Mouse (Mus musculus) brain, embryonic 14.5 days (tissue): Measurements from ENCODE around the gene Ocln. TPM values are rescaled to one million over a fixed set of nuclear protein-coding genes. Genes with fewer than 3 reads are reported as not detected.

Source experiments
- DNase-seq: peaks from one replicate; pipeline ENCODE4 v3.0.0-alpha.2; 2011; ENCODE audit warnings: low read depth
- CTCF ChIP-seq: fragments of 200-500 bp; IDR thresholded peaks from 2 replicates; pipeline ENCODE4 v1.5.1; 2012; ENCODE audit warnings: inconsistent platforms, mild to moderate bottlenecking, moderate library complexity, borderline replicate concordance; ENCODE audit not compliant: insufficient read depth, insufficient read length; ENCODE audit errors: extremely low read depth
- POLR2A ChIP-seq: fragments of 200-500 bp; IDR thresholded peaks from 2 replicates; pipeline ENCODE4 v1.6.1; 2012; ENCODE audit warnings: mild to moderate bottlenecking, inconsistent platforms, borderline replicate concordance; ENCODE audit not compliant: poor library complexity, insufficient read depth, insufficient read length, severe bottlenecking; ENCODE audit errors: extremely low read depth
- polyA plus RNA-seq: library from polyadenylated mRNA; depleted of rRNA; stranded (reverse); fragments of >200 nt; gene quantifications from 2 replicates; pipeline ENCODE4 v1.2.3, GENCODE M21; 2012; rRNA removed

Ocln gene
- polyA plus RNA-seq, result 2.3 and 4.1 TPM in 2 replicates

- peak; percentile 36 for DNase-seq
Observed at GRCm38 (mm10) chr13:100552369-100553041, at the start of gene Ocln. Ocln (minus strand) TSS chr13:100552718.

GRCm38 (mm10) chr13:100601034-100601433 is 48.5 kb upstream of the Ocln start:
- no peak for TF ChIP-seq CTCF
- no peak for TF ChIP-seq POLR2A

More at GRCm38 (mm10) chr13:100552369-100553041, at the start of gene Ocln:
- TF ChIP-seq CTCF, result no peak
- TF ChIP-seq POLR2A, result no peak

DNA sequence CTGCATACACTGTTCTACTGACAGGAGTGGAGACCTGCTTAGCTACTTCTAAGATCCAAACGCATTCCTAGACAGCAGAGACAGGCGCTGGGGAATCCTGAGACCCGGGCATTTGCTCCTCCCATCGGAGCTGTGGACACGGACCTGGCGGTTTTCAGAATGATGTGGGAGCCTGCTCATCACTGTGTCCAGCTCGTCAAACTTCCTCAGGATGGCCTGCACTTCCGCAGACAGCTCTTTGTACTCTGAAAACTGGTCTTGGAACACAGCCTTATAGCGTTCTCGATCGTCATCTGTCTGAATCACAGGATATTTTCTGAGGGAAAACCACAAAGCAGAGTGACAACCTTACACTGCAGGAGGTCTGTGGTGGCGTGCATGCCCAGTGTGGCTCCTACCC is 47.8 kb upstream of the Ocln start:
- TF ChIP-seq POLR2A (no peak), CTCF (no peak)

More at GRCm38 (mm10) chr13:100601034-100601433, 48.5 kb upstream of the Ocln start:
- DNase-seq, result no peak

GRCm38 (mm10) chr13:100597284-100597683 is 44.8 kb upstream of the Ocln start:
- TF ChIP-seq CTCF (no peak), POLR2A (no peak)
- DNase-seq, result no peak

More for the DNA sequence above, 47.8 kb upstream of the Ocln start:
- no peak for DNase-seq

GRCm38 (mm10) chr13:100595552-100595885 is 43.0 kb upstream of the Ocln start:
- DNase-seq, result no peak
- TF ChIP-seq POLR2A (no peak), CTCF (no peak)

GRCm38 (mm10) chr13:100594838-100595551 is 42.5 kb upstream of the Ocln start:
- TF ChIP-seq CTCF, result no peak
- no peak for TF ChIP-seq POLR2A
- no peak for DNase-seq

- TF ChIP-seq CTCF (no peak), POLR2A (no peak)
- DNase-seq, result peak; percentile 74
Observed at GRCm38 (mm10) chr13:100594041-100594792, 41.7 kb upstream of the Ocln start.

DNA sequence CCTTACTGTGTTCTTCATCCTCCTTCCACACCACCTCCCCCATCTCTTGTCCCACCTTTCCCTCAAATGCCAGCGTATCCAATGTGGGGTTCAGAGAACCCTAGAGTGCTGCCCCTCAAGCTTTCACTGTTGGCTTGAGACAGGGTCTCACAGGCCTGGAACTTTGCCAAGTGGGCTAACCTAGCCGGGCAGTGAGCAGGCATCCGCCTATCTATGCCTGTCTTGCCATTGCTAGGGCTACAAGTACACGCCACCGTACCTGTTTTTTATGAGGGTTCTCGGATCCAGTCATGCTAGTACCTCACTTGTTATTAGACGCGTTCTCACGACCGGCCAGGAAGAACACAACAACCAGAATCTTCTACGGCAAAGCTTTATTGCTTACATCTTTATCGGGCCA is 36.1 kb upstream of the Ocln start:
- TF ChIP-seq POLR2A (no peak), CTCF (no peak)
- no peak for DNase-seq

- no peak for DNase-seq
- TF ChIP-seq CTCF (no peak), POLR2A (no peak)
Observed at GRCm38 (mm10) chr13:100582144-100582543, 29.6 kb upstream of the Ocln start.

GRCm38 (mm10) chr13:100581701-100582100 is 29.2 kb upstream of the Ocln start:
- DNase-seq, result peak; percentile 5
- TF ChIP-seq POLR2A (no peak), CTCF (no peak)

DNA sequence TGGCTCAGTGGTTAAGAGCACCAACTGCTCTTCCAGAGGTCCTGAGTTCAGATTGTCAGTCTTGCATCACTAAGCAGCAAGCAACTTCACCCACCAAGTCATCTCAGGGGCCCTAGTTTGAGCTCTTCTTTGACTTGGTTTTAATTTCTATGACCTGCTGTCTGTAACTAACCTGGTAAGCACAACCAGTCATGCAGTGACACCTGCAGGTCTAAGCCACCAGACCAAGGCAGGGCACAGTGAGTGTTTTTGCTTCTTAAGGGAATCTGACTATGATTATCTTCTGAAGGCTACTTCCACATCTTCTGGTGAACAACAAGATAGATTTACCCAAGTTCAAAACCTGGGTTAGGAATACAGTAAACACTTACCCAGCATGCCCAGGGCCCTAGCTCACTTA is 27.4 kb upstream of the Ocln start:
- DNase-seq, result no peak
- TF ChIP-seq POLR2A (no peak), CTCF (no peak)
